Comparison of ENCODE assay signal across 9 mouse cellular contexts in the genomic region with DNA sequence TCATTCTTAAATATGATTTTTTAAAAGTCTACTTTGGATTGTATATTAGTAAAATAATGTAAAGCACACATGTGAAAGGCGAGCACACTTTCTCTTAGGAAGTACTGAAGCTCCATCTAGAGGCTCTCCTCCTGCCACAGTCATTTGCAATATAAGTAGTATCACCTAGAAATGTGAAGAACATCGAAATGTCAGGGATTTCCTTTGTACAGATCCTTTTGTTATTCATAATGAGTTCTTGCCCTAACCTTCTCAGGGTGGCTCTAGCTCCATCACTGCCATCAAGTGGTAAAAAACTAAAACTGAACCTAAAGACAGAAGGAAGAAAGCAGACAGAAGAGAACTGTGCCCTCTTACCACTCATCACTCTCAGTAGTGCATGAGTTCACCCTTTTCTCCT. TPM values are rescaled to one million over a fixed set of nuclear protein-coding genes. Genes with fewer than 3 reads are reported as not detected.
DNase-seq lines count a peak whose midpoint lies in the region; ATAC-seq and TF ChIP-seq lines count a peak whose summit lies in the region.
"Had no signal": no experiment of that assay in that cellular context is flagged by ENCODE, and none has a peak within 500 bp of the region (broad histone marks: within the 10 kb centered on the region; RNA-seq: fewer than 3 reads in every experiment).

No protein-coding gene starts in this region.

- H3K4me2 ChIP-seq in lung, postnatal 0 days (replicated peaks; ENCODE audit: low read depth, low read length): no peak overlapping the region
- H3K4me2 ChIP-seq in forebrain, embryonic 12.5 days: no peak overlapping the region
- H3K4me2 ChIP-seq: liver, embryonic 13.5 days had no signal

- WGBS in lung, postnatal 0 days: 64% methylated on average over 2 of the region's 2 CpGs
- WGBS in forebrain, embryonic 12.5 days: 41% methylated on average over 2 of the region's 2 CpGs

- no peak overlapping the region for H3K27ac ChIP-seq in lung, postnatal 0 days (ENCODE audit: low read length)
- no peak overlapping the region for H3K27ac ChIP-seq in forebrain, embryonic 12.5 days
- H3K27ac ChIP-seq: liver, embryonic 13.5 days had no signal

- peak; percentile 59 for TF ChIP-seq CTCF in lung, postnatal 0 days (IDR thresholded peaks at IDR 0.05)

- no peak overlapping the region for H3K9ac ChIP-seq in lung, postnatal 0 days (replicated peaks; ENCODE audit: low read depth)
- no peak overlapping the region for H3K9ac ChIP-seq in forebrain, embryonic 12.5 days
- H3K9ac ChIP-seq: liver, embryonic 13.5 days had no signal

- no peaks in the 10 kb centered on the region for H3K27me3 ChIP-seq in lung, postnatal 0 days (replicated peaks; ENCODE audit: insufficient read depth, low read length)
- H3K27me3 ChIP-seq in forebrain, embryonic 12.5 days: no peaks in the 10 kb centered on the region
- H3K27me3 ChIP-seq: liver, embryonic 13.5 days had no signal

- no peak overlapping the region for H3K4me3 ChIP-seq in lung, postnatal 0 days (ENCODE audit: low read depth, low read length)
- no peak overlapping the region for H3K4me3 ChIP-seq in forebrain, embryonic 12.5 days (replicated peaks)
- H3K4me3 ChIP-seq: liver, embryonic 13.5 days had no signal

- peak; percentile 3 to 11 for DNase-seq in cerebellum, adult 18-20 months
- DNase-seq in cerebellum, adult 11-12 months: no peak
- DNase-seq in lung, postnatal 0 days (ENCODE audit: low spot score): peak; percentile 25
- no peak for DNase-seq in lung, postnatal 25 days (ENCODE audit: low spot score)
- peak; percentile 57 for DNase-seq in retina, embryonic 14.5 days (ENCODE audit: low spot score)
- no peak for DNase-seq in thymus, postnatal 14 days
- DNase-seq in adrenal gland, postnatal 4 days (ENCODE audit: low spot score in 2 of 2): no peak
- DNase-seq: liver, embryonic 13.5 days had no signal

- no peaks in the 10 kb centered on the region for H3K4me1 ChIP-seq in lung, postnatal 0 days (ENCODE audit: insufficient read depth, low read depth, low read length)
- H3K4me1 ChIP-seq in forebrain, embryonic 12.5 days: no peaks in the 10 kb centered on the region
- H3K4me1 ChIP-seq: liver, embryonic 13.5 days had no signal

- ATAC-seq in lung, postnatal 0 days: no peak
- ATAC-seq in forebrain, embryonic 12.5 days (ENCODE audit: low FRiP score): peak; percentile 65; the same call in 1 of the 2 replicates

- no peak for TF ChIP-seq EP300 in lung, postnatal 0 days (IDR thresholded peaks at IDR 0.05)

- no peaks in the 10 kb centered on the region for H3K36me3 ChIP-seq in lung, postnatal 0 days (ENCODE audit: insufficient read depth, low read length)
- no peaks in the 10 kb centered on the region for H3K36me3 ChIP-seq in forebrain, embryonic 12.5 days (replicated peaks)

- H3K9me3 ChIP-seq in lung, postnatal 0 days (ENCODE audit: low read length): no peaks in the 10 kb centered on the region
- no peaks in the 10 kb centered on the region for H3K9me3 ChIP-seq in forebrain, embryonic 12.5 days
- H3K9me3 ChIP-seq: liver, embryonic 13.5 days had no signal

RNA-seq across cellular contexts. Expression of a gene that starts 49.2 kb away (rescaled TPM):
- 47.5 and 54.4 TPM in 2 replicates for polyA plus RNA-seq in lung, postnatal 0 days (2015; fragmentation: Nextera tagmentation; extraction: Ambion mirVana)
- 34.6 and 35.3 TPM in 2 replicates for polyA plus RNA-seq in forebrain, embryonic 12.5 days (2016; fragmentation: Nextera tagmentation; extraction: Ambion mirVana)
- total RNA-seq in adrenal gland, postnatal 4 days (2021): 10 to 100 TPM; 25.7 to 26.2 TPM

Comparison
In these comparisons a context has a peak if more than half of its experiments do, and no peak if none do; other contexts are left out.
1. DNase-seq: peak in cerebellum, adult 18-20 months (2 of 2), lung, postnatal 0 days (single experiment) and retina, embryonic 14.5 days (single experiment); none in cerebellum, adult 11-12 months (single experiment), lung, postnatal 25 days (single experiment), thymus, postnatal 14 days (single experiment) and adrenal gland, postnatal 4 days (0 of 2).